Mouse (Mus musculus) inflammation-experienced regulatory T-cells (primary cell): Measurements from ENCODE around the gene 4932438H23Rik. TPM values are rescaled to one million over a fixed set of nuclear protein-coding genes. Genes with fewer than 3 reads are reported as not detected.

Experiments used
- polyA plus RNA-seq, 2 experiments: library from polyadenylated mRNA; unstranded; fragments of 100-300 nt; shearing (Covaris generic); gene quantifications; one replicate each; pipeline ENCODE4 v1.2.1; 2017

4932438H23Rik gene
- polyA plus RNA-seq: under 1 TPM in 1 of 2 experiments, not detected in 1; 0.31 TPM

GRCm38 (mm10) chr16:91095022-91095421, at the start of gene 4932438H23Rik:
Gene 4932438H23Rik, minus strand, starts transcription at chr16:91095122.

DNA sequence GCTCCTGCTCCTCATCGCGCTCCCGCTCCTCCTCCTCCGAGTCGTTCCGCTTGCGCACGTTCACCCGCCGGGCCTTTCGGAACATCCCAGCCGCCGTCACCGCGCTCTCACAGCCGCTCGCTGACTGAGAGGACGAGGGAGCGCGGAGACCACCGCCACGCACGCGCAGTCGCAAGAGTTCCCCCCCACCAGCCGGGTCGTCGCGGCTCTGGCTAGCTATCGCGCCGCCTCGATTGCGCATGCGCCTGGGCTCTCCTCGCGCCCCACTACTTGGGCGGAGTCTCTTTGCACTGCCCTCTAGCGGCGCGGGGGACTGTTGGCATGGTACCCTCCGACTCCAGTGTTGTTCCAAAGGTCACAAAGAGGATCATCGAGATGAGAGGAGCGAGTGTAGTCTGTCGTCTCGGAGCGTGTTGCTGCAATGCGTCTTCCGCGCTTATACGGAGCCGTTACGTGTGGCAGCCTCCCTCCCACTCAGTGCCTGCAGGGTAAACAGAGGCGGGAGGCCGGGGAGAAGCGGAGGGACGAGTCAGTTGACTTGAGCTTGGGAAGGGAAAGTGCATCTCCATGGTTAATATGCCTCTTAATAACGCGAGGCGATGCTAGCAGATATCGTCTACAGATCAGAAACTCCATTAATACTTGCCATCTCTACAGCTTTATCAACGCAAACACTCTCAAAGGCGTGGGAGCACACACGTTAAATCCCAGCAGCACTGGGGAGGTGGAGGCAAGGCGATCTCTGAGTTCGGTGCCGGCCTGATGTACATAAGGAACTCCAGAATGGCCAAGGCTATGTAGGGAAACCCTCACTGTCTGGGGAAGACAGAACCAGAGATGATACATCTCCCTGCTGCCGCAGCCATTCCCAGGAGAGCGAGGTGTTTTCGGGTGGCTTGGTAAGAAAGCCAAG, 50.4 kb downstream of the 4932438H23Rik start, which contains the start of gene Paxbp1:
Gene Paxbp1 (minus strand): TSS at position 274 of the 913 bp plus-strand sequence.

DNA sequence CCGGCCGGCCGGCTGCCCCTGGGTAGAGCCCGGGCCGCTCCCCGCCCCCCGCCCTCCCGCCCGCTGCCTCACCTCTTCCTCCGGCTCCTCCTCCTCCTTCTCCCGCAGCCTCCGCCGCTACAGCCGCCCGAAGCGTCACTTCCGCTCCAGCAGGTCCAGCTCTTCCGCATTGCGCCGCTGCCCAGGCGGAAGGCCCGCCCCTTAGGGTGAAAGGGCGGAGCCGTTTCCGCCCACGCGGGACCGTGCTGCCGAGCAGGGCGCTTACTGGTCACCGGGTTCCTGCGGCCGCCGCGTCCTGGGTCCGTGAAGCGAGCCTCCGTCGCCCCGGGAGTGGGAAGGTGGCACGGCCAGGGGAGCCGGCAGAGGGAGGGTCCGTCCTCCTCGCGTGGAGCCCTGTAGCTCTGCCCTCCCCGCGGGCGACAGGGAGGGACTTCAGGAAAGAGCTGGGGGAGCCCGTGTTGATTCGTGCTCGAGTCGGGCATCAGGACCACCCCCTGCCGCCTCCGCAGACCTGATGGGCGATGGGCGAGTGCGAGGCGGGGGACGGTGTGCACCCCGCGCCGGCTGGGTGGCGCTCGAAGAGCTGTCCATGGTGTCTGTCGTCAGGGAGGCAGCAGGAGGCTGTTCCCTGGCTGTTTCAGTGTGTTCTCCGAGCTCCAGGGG, 83.8 kb downstream of the 4932438H23Rik start, which contains the start of gene Synj1:
Gene Synj1 (minus strand): TSS at position 288 of the 663 bp plus-strand sequence.

Other genes starting within 250 kb of the 4932438H23Rik start
- gene Cfap298, start 160.0 kb downstream of the 4932438H23Rik start, polyA plus RNA-seq: 10 to 100 TPM; 36.4 to 50.1 TPM
- 10 to 100 TPM; 46.8 to 53.3 TPM for gene Synj1, start 83.8 kb downstream of the 4932438H23Rik start, polyA plus RNA-seq
- 100 to 1,000 TPM; 106 to 132 TPM for gene Paxbp1, start 50.6 kb downstream of the 4932438H23Rik start, polyA plus RNA-seq
- not detected for gene Olig2, start 130.3 kb upstream of the 4932438H23Rik start, polyA plus RNA-seq
- gene Olig1, start 174.7 kb upstream of the 4932438H23Rik start, polyA plus RNA-seq: 1 to 10 TPM in 1 of 2 experiments, not detected in 1; 3.3 TPM